Comparison of ENCODE assay signal across 13 mouse cellular contexts in the genomic region with DNA sequence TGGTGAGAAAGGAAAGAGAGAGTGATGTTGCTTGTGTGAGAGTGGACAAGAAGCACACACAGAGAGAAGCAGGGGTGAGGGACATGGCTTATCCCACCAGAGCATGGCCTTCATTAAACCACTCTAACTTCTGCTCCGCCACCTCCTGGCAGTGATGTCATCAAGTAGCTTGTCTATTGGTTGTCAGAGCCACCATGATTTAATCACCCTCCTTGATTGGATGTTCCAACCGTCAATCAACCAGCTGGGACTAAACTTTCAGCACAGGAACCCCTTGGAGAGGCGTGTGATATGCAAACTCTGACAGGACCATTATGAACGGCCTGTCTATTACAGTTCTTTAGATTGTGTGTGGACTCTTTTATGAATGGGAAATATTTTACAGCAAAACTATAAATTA. TPM values are rescaled to one million over a fixed set of nuclear protein-coding genes. Genes with fewer than 3 reads are reported as not detected.
DNase-seq lines count a peak whose midpoint lies in the region; ATAC-seq and TF ChIP-seq lines count a peak whose summit lies in the region.
"Had no signal": no experiment of that assay in that cellular context is flagged by ENCODE, and none has a peak within 500 bp of the region (broad histone marks: within the 10 kb centered on the region; RNA-seq: fewer than 3 reads in every experiment).

No protein-coding gene starts in this region.

- no peak overlapping the region for H3K9ac ChIP-seq in liver, adult 2 months (ENCODE audit: low read depth, low read length)
- no peak overlapping the region for H3K9ac ChIP-seq in liver, embryonic 12.5 days
- no peak overlapping the region for H3K9ac ChIP-seq in midbrain, postnatal 0 days (replicated peaks; ENCODE audit: low read length, poor library complexity, severe bottlenecking)
- H3K9ac ChIP-seq: embryonic facial prominence, embryonic 13.5 days; heart, embryonic 15.5 days; midbrain, embryonic 12.5 days had no signal

- no peaks in the 10 kb centered on the region for H3K36me3 ChIP-seq in liver, adult 2 months (ENCODE audit: control insufficient read depth, insufficient read depth, low read length)
- no peaks in the 10 kb centered on the region for H3K36me3 ChIP-seq in liver, embryonic 12.5 days
- H3K36me3 ChIP-seq in midbrain, postnatal 0 days (ENCODE audit: insufficient read depth, low read length) = no peaks in the 10 kb centered on the region
- H3K36me3 ChIP-seq: embryonic facial prominence, embryonic 13.5 days; heart, embryonic 15.5 days; midbrain, embryonic 12.5 days had no signal

- H3K4me1 ChIP-seq in liver, adult 2 months (ENCODE audit: control insufficient read depth, insufficient read depth, low read length) = no peaks in the 10 kb centered on the region
- no peaks in the 10 kb centered on the region for H3K4me1 ChIP-seq in liver, embryonic 12.5 days
- H3K4me1 ChIP-seq in midbrain, postnatal 0 days (ENCODE audit: insufficient read depth, low read length) = no peaks in the 10 kb centered on the region
- H3K4me1 ChIP-seq: midbrain, embryonic 12.5 days had no signal

- no peak overlapping the region for H3K27ac ChIP-seq in liver, adult 2 months (replicated peaks; ENCODE audit: insufficient read depth, low read depth, low read length)
- no peak overlapping the region for H3K27ac ChIP-seq in liver, embryonic 12.5 days
- H3K27ac ChIP-seq in midbrain, postnatal 0 days (ENCODE audit: low read depth, low read length) = no peak overlapping the region
- H3K27ac ChIP-seq: embryonic facial prominence, embryonic 13.5 days; heart, embryonic 15.5 days; left cerebral cortex, adult 2 months; midbrain, embryonic 12.5 days had no signal

- no peak for TF ChIP-seq POLR2A in liver, adult 2 months (IDR thresholded peaks at IDR 0.05; ENCODE audit: extremely low read depth, insufficient read depth, low read length)

- H3K4me2 ChIP-seq in liver, embryonic 12.5 days = no peak overlapping the region
- no peak overlapping the region for H3K4me2 ChIP-seq in midbrain, postnatal 0 days (ENCODE audit: low read depth, low read length, poor library complexity, severe bottlenecking)
- H3K4me2 ChIP-seq: embryonic facial prominence, embryonic 13.5 days; heart, embryonic 15.5 days; midbrain, embryonic 12.5 days had no signal

- no peak overlapping the region for H3K4me3 ChIP-seq in liver, adult 2 months (ENCODE audit: insufficient read depth, low read depth, low read length)
- no peak overlapping the region for H3K4me3 ChIP-seq in liver, embryonic 12.5 days
- H3K4me3 ChIP-seq in midbrain, postnatal 0 days (ENCODE audit: low read depth, low read length) = no peak overlapping the region
- H3K4me3 ChIP-seq: embryonic facial prominence, embryonic 13.5 days; heart, embryonic 15.5 days; left cerebral cortex, adult 2 months; midbrain, embryonic 12.5 days had no signal

- H3K79me2 ChIP-seq in liver, adult 2 months (ENCODE audit: control insufficient read depth, insufficient read depth, low read length) = no peaks in the 10 kb centered on the region

- no peaks in the 10 kb centered on the region for H3K27me3 ChIP-seq in liver, adult 2 months (ENCODE audit: control insufficient read depth, insufficient read depth, low read length)
- H3K27me3 ChIP-seq in liver, embryonic 12.5 days (replicated peaks) = peaks cover 4% of the 10 kb centered on the region; the same call in 1 of the 2 replicates
- H3K27me3 ChIP-seq in midbrain, postnatal 0 days (ENCODE audit: insufficient read depth, low read length) = no peaks in the 10 kb centered on the region
- H3K27me3 ChIP-seq: embryonic facial prominence, embryonic 13.5 days; heart, embryonic 15.5 days; midbrain, embryonic 12.5 days had no signal

- DNase-seq in liver, adult 2 months (ENCODE audit: extremely low read depth, low read depth, low spot score) = peak; percentile 24
- peak; percentile 9 for DNase-seq in MN1 (ENCODE audit: low spot score)
- peak; percentile 73 for DNase-seq in embryo, embryonic 10.5 days (ENCODE audit: low spot score)
- DNase-seq in midbrain, postnatal 0 days (ENCODE audit: low spot score) = peak; percentile 37
- DNase-seq in lung, postnatal 14 days = no peak
- DNase-seq in right cerebral cortex, postnatal 4 days = no peak
- DNase-seq: adrenal gland, adult 8-10 months; spleen, adult 18-20 months had no signal

- WGBS in liver, adult 2 months = 82% methylated on average over 4 of the region's 4 CpGs
- WGBS in liver, embryonic 12.5 days (ENCODE audit: insufficient replicate concordance) = 51% methylated on average over 4 of the region's 4 CpGs
- WGBS in midbrain, postnatal 0 days = 63% methylated on average over 4 of the region's 4 CpGs

- ATAC-seq in liver, embryonic 12.5 days = no peak
- ATAC-seq in midbrain, postnatal 0 days (ENCODE audit: low FRiP score) = no peak

- no peaks in the 10 kb centered on the region for H3K9me3 ChIP-seq in liver, embryonic 12.5 days (replicated peaks)
- no peaks in the 10 kb centered on the region for H3K9me3 ChIP-seq in midbrain, postnatal 0 days (ENCODE audit: low read length)
- H3K9me3 ChIP-seq: embryonic facial prominence, embryonic 13.5 days; heart, embryonic 15.5 days; midbrain, embryonic 12.5 days had no signal

- no peak for TF ChIP-seq CTCF in liver, adult 2 months (IDR thresholded peaks at IDR 0.05; ENCODE audit: low read depth, low read length)
- TF ChIP-seq CTCF in midbrain, postnatal 0 days (IDR thresholded peaks at IDR 0.05) = no peak

RNA-seq across cellular contexts. Expression of a gene that starts 50.9 kb away (rescaled TPM):
- 532 and 536 TPM in 2 replicates for total RNA-seq in liver, adult 2 months (2014; rRNA removed)
- 652 and 777 TPM in 2 replicates for polyA plus RNA-seq in liver, adult 2 months (2012; rRNA removed)
- 60.9 and 64.8 TPM in 2 replicates for polyA plus RNA-seq in liver, embryonic 12.5 days (2016; fragmentation: Nextera tagmentation; extraction: Ambion mirVana)
- total RNA-seq in midbrain, postnatal 0 days (2014; rRNA removed) = 32.4 and 67.0 TPM in 2 replicates
- polyA plus RNA-seq in midbrain, postnatal 0 days (2015; fragmentation: Nextera tagmentation; extraction: Ambion mirVana) = 63.7 and 70.3 TPM in 2 replicates

Comparison
In these comparisons a context has a peak if more than half of its experiments do, and no peak if none do; other contexts are left out.
1. DNase-seq: peak in liver, adult 2 months (single experiment), MN1 (single experiment), embryo, embryonic 10.5 days (single experiment) and midbrain, postnatal 0 days (single experiment); none in lung, postnatal 14 days (single experiment) and right cerebral cortex, postnatal 4 days (single experiment).